Comparison of ENCODE assay signal across 8 mouse cellular contexts in the genomic region with DNA sequence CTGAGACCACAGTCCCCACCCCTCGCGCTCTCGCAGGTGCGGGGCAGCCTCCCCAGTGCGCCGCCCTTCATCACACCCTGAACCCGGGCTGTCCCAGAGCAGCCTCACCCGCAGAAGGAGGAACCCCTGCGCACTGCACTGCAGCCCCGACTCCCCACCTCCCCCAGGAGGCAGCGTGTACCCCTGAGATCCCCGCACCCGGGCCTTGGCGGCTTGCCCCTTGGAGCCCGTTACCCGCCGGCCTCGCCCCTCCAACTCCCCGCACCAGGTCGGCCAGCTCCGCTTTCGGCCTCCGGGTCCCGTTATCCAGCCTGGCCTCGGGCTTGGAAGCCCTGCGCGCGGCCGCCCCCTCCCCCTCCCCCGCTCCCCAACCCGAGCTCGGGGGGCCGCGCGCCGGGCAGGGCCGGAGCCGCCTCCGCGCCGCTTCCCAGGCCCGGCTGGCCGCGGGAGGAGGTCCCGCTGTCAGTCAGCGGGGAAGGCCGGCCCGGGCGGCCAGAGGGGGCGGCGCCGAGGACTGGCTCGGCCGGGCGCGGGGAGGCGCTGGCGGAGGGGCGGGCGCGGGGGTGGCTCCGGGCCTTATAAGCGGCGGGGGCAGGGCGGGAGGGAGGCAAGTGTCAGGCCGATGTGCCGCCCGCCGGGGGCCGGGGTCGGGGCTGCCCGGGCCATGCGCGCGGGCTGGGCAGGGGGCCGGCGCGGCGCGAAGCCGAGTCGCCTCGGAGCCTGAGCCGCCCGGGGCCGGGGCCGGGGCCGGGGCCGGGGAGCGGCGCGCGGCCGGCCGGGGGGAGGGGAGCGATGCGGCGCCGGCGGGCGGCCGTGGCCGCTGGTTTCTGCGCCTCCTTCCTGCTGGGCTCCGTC. TPM values are rescaled to one million over a fixed set of nuclear protein-coding genes. Genes with fewer than 3 reads are reported as not detected.
DNase-seq lines count a peak whose midpoint lies in the region; ATAC-seq and TF ChIP-seq lines count a peak whose summit lies in the region.

A gene (plus strand): TSS at position 619 of the 855 bp plus-strand sequence.

- H3K36me3 ChIP-seq in ES-E14 (ENCODE audit: control insufficient read depth, insufficient read depth, low read length, poor library complexity, severe bottlenecking): no peaks in the 10 kb centered on the region
- H3K36me3 ChIP-seq in lung, embryonic 16.5 days (ENCODE audit: control insufficient read depth, insufficient read depth, low read length): no peaks in the 10 kb centered on the region

- peak within 1 kb of the TSS; percentile 85 for H3K4me2 ChIP-seq in lung, embryonic 16.5 days (ENCODE audit: low read depth, low read length)

- peak; percentile 91 for ATAC-seq in lung, embryonic 16.5 days (ENCODE audit: low read depth)

- peak within 1 kb of the TSS; percentile 66 for H3K9ac ChIP-seq in ES-E14 (ENCODE audit: insufficient read depth, low read depth, low read length, poor library complexity, severe bottlenecking)
- H3K9ac ChIP-seq in lung, embryonic 16.5 days (ENCODE audit: low read length): peak within 1 kb of the TSS; percentile 92

- in situ Hi-C loops in ES-E14 (cut with MboI; ENCODE audit: low sequenced_read_pairs in 2 of 2, unreplicated experiment in 2 of 2): no loop called here

- H3K4me1 ChIP-seq in ES-E14 (ENCODE audit: control insufficient read depth in 2 of 2, insufficient read depth in 2 of 2, low read length in 2 of 2, poor library complexity in 1 of 2): peaks cover 0 to 7% of the 10 kb centered on the region in 2 experiments; a peak in 2 of 4 replicates
- H3K4me1 ChIP-seq in lung, embryonic 16.5 days (replicated peaks; ENCODE audit: control insufficient read depth, insufficient read depth, low read length): peaks cover 43% of the 10 kb centered on the region

- WGBS in lung, embryonic 16.5 days: under 1% methylated on average over 42 of the region's 105 CpGs

- H3K4me3 ChIP-seq in ES-E14 (ENCODE audit: insufficient read depth in 1 of 2, low read depth in 1 of 2, low read length in 2 of 2, poor library complexity in 1 of 2, severe bottlenecking in 1 of 2): peak within 1 kb of the TSS; percentile 80 to 89
- H3K4me3 ChIP-seq in lung, embryonic 16.5 days (ENCODE audit: low read length): peak within 1 kb of the TSS; percentile 82

- H3K9me3 ChIP-seq in ES-E14 (ENCODE audit: control insufficient read depth, insufficient read depth, low read depth, low read length): no peaks in the 10 kb centered on the region
- H3K9me3 ChIP-seq in lung, embryonic 16.5 days (ENCODE audit: control insufficient read depth, low read length): no peaks in the 10 kb centered on the region

- DNase-seq in ES-E14 (ENCODE audit: low read depth, low spot score): no peak
- peak; percentile 61 to 73 for DNase-seq in cerebellum, adult 18-20 months
- peak; percentile 61 for DNase-seq in forelimb bud, embryonic 11.5 days (ENCODE audit: low read depth, low spot score)
- DNase-seq in heart, postnatal 4 days: peak; percentile 95
- peak; percentile 85 for DNase-seq in layer of hippocampus, adult 9-11 months
- peak; percentile 87 for DNase-seq in ovary, postnatal 14 days (ENCODE audit: low spot score)
- peak; percentile 55 for DNase-seq in thymus, postnatal 25 days

- no peak within 1 kb of the TSS for H3K27ac ChIP-seq in ES-E14 (ENCODE audit: insufficient read depth, low read depth, low read length, poor library complexity, severe bottlenecking)
- H3K27ac ChIP-seq in lung, embryonic 16.5 days (ENCODE audit: low read length): peak within 1 kb of the TSS; percentile 82

- no peaks in the 10 kb centered on the region for H3K27me3 ChIP-seq in lung, embryonic 16.5 days (ENCODE audit: control insufficient read depth, insufficient read depth, low read depth, low read length)

TF ChIP-seq in ES-E14, 5 proteins besides CTCF, POLR2A, EP300 and RAD21:
- no peak for TF ChIP-seq ZC3H11A (IDR thresholded peaks at IDR 0.05; ENCODE audit: borderline replicate concordance, low read depth, low read length)
- TF ChIP-seq CHD2 (IDR thresholded peaks at IDR 0.05; ENCODE audit: low read depth, low read length): no peak
- no peak for TF ChIP-seq MAFK (IDR thresholded peaks at IDR 0.05; ENCODE audit: insufficient read depth, low read depth, low read length)
- no peak for TF ChIP-seq HCFC1 (IDR thresholded peaks at IDR 0.05; ENCODE audit: borderline replicate concordance, insufficient read depth, low read length)
- no peak for TF ChIP-seq ZNF384 (IDR thresholded peaks at IDR 0.05; ENCODE audit: low read depth, low read length)
TF ChIP-seq in ES-E14: peak in this region for 0.

RNA-seq across cellular contexts. Expression of the gene that starts here (rescaled TPM):
- total RNA-seq in ES-E14 (2012; rRNA removed): 39.0 and 39.1 TPM in 2 replicates
- total RNA-seq in heart, postnatal 4 days (2021): 10 to 100 TPM; 68.1 to 76.6 TPM
- 9.2 and 10.3 TPM in 2 replicates for polyA plus RNA-seq in lung, embryonic 16.5 days (2015; fragmentation: Nextera tagmentation; extraction: Ambion mirVana)
